Mouse (Mus musculus) myocyte (in vitro differentiated cells): ENCODE measurements around the gene Sycn.

ENCODE experiments used
- CEBPB ChIP-seq: IDR thresholded peaks from 2 replicates; pipeline ENCODE4 v1.6.1; 2011; ENCODE audit warnings: mild to moderate bottlenecking, moderate library complexity; ENCODE audit not compliant: poor library complexity, insufficient read depth, severe bottlenecking
- E2F4 ChIP-seq: IDR thresholded peaks from one replicate; pipeline ENCODE4 v1.6.1; 2011; ENCODE audit warnings: mild to moderate bottlenecking, control low read depth, moderate library complexity; ENCODE audit not compliant: insufficient read depth
- MAX ChIP-seq: IDR thresholded peaks from one replicate; pipeline ENCODE4 v1.6.1; 2011; ENCODE audit warnings: low read depth, mild to moderate bottlenecking, control low read depth
- POLR2A ChIP-seq: IDR thresholded peaks from one replicate; pipeline ENCODE4 v1.6.1; 2011; ENCODE audit warnings: low read depth, mild to moderate bottlenecking, control low read depth, moderate library complexity; ENCODE audit not compliant: insufficient read length
- POLR2AphosphoS2 ChIP-seq: IDR thresholded peaks from one replicate; pipeline ENCODE4 v1.6.1; 2011; ENCODE audit warnings: low read depth, control low read depth; ENCODE audit not compliant: insufficient read length
- TCF12 ChIP-seq: IDR thresholded peaks from one replicate; pipeline ENCODE4 v1.6.1; 2011; ENCODE audit warnings: mild to moderate bottlenecking, control low read depth; ENCODE audit not compliant: poor library complexity, insufficient read depth, severe bottlenecking

GRCm38 (mm10) chr7:28579826-28580225, 39.1 kb downstream of the Sycn start:
- TF ChIP-seq POLR2A = no peak
- TF ChIP-seq E2F4 = no peak
- TF ChIP-seq POLR2AphosphoS2 = no peak
- TF ChIP-seq CEBPB = no peak
- TF ChIP-seq MAX = no peak
- TF ChIP-seq TCF12 = no peak
